Mouse (Mus musculus) cerebral cortex, adult 2 months (tissue): ENCODE data around the gene Asic1.

Experiments
- WGBS: fragments of 180-500 bp; shearing (Covaris S2); methylation state at CpG from one replicate; pipeline ENCODE4 v1.1.7; 2018; 5-methylcytosine and 5-hydroxymethylcytosine counted together

The Asic1 gene

DNA sequence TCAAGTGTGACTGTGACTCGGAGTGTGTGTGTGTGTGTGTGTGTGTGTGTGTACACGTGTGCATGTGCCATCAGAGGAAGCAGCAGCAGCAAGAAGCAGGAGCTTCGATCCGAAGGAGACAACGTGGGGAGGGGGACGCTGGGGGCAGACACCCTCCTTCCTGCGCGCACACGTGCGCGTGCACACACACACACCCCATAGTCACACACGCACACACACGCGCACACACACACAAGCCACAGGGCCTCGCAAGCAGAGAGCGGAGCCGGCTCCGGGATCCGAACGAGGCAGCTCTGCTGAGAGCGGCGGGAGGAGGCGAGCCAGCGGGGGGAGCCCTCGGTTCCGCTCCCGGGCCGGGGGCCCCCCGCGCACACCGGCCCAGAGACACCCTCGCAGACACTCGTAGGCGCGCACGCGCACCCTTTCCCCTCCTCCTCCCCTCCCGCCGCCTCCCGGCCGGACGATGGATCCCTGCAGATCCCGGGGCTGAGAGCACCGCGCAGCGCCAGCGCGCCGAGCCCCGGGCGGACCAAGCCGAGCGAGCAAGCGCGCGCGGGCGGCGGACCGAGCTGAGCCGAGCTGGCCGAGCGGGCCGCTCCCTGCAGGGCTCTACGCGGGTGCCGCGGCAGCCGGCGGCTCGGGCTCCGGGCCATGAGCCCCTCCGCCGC, at the start of gene Asic1:
Gene Asic1, plus strand, starts transcription at position 215 of the 668 bp plus-strand sequence.
- under 1% methylated on average over 66 of the region's 74 CpGs for WGBS

DNA sequence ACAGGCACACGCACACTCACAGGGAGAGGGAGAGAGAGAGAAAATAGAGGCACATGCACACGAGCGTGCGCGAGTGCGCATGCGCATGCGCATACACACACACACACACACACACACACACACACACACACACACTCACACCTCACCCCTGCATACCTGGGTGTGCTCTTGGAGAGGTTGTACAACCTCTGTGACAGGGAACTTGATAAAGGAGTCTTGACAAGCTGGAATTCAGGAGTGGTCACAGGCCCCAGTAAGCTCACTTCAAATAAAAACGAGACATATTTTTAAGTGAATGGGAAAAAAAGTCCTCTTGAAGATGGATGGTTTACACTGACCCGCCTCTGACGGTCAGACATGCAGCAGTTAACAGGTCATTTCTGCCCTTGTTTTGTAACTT, 48.1 kb upstream of the Asic1 start:
- WGBS, result 95% methylated on average over 11 of the region's 11 CpGs

DNA sequence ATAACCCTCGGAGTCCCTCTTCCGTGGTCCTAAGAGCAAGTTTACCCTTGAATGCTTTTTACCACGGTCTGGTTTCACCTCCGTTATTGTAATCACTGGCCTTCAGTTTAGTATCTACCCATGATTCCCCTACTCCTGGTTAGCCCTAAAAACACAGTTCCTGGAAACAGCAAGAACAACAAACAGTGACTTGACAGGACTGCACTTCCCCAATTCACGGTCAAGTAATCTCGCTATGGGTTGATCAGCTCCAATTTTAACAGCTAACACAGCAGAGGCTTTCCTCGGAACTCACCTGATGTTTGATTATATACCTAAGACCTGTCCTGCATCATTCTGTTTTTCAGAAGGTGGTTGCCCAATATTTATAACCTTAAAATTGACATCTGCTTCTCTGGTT, 35.5 kb upstream of the Asic1 start:
- WGBS, result 94% methylated on average over 7 of the region's 7 CpGs

DNA sequence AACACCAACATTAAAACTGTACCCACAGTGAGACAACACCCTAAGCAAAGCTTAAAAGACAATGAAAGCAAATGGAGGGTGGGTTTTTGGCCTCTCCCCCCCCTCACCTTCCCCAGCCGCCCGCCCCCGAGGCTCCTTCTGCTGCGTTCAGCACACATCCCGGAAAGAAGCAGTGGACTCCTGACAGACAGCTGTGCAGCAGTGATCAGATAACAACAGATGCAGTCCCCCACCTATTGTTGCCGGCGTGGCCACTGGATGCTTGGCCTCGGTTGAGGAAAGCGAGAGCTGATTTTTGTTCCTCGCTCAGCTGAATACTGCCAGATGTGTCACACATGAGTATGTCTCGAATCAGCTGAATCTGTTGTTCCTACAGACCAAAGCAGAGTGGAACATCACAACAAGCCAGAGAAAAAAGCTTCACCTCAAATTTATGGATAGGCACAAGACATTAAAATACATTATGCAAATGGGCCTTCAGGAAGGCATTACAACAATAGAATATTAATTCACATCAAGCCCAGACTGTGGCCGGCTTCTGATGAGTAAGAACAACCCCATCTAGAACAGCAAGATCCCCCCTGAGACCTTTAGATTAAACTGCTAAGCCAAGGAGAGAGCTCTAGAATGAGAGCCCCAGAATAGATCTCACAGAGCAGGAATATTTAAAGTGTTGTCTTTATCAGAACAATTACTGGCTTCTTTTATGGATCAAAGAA, 32.6 kb upstream of the Asic1 start:
- 74% methylated on average over 12 of the region's 12 CpGs for WGBS

DNA sequence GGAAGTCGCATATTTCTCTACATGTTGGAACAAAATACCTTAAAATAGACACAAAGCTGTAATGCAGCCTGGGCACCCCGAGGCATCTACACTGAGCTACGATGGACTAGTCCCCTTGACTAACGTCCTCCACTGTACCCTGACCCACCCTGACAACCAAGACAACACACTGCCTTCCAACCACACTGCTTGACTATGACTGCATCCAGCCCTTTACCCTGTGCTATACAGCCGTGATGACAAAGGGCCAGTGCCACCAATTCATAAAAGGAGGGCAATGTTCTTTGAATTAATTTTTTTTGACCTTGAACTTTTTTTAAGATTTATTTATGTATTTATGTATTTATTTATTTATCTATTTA, 32.1 kb upstream of the Asic1 start:
- WGBS, result 85% methylated on average over 5 of the region's 5 CpGs

DNA sequence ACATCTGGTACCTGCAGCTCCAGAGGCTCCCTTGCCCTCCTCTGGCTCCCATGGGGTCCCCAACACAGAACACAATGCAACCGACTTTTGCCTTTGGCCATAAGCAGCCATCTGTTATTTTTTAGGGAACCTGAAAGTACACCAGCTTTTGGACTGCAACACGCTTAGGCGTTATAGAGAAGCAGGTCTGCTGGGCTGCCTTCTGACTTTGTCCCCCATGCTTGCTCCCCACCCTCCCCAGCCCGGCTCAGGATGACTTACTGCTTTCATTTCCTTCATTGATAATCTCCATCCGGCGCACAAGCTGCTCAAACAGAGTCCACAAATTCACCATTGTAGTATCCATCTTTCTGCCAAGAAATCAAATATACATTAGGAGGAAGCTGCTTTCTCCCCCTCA, 27.5 kb upstream of the Asic1 start:
- WGBS, result 84% methylated on average over 6 of the region's 6 CpGs

DNA sequence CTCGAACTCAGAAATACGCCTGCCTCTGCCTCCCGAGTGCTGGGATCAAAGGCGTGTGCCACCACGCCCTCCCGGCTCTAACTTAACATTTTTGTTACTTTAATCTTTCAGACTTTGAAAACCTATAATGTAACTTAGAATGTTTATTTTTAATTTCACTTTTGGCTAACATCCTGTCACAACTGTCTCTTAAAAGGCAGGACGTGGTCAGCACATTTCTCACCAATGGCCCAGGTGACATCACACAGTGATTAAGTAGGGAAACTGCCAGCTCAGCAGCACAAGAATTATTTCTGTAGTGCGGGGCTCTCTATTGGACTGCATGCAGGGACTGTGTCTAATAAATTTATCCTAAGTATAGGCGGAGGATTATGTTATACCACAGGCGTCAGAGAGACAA, 26.3 kb upstream of the Asic1 start:
- WGBS, result 90% methylated on average over 10 of the region's 10 CpGs

DNA sequence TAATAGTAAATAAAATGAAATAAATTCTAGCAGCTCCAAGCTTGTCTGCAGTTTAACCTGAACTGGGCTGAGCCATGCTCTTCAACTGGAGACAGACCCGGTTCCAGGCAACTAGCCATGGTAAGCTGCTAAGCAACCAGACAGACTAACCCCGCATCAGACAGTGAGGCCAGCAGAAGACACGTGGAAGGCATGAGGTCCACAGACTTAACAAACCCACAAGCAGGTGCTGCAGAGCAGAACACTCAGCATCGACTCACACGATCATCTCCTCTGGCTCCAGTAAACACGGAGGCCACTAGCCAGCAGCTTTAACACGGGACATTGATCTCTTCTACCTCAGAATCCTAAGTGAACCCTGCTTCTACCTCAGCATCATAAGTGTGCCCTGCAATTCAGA, 25.4 kb upstream of the Asic1 start:
- 29% methylated on average over 7 of the region's 7 CpGs for WGBS

DNA sequence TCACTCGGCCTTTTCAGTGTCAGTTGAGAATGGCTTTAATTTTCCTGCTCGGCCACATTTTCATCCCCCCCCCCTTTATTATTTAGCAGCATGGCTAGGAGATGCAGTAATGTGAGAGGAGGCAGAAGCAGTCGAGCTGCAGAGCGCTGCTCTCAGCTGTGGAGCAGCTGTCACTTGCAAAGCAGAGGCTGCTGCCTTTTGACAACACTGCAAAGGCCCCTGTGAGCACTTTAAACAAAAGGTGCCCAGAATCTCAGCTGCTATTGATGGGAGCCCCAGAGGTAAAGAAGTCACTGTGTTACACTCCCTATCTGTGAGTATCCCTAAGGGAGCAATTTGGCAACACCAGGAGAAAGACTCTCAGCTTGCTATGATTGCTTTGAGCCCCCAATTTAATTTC, 21.8 kb upstream of the Asic1 start:
- WGBS, result 47% methylated on average over 4 of the region's 4 CpGs

DNA sequence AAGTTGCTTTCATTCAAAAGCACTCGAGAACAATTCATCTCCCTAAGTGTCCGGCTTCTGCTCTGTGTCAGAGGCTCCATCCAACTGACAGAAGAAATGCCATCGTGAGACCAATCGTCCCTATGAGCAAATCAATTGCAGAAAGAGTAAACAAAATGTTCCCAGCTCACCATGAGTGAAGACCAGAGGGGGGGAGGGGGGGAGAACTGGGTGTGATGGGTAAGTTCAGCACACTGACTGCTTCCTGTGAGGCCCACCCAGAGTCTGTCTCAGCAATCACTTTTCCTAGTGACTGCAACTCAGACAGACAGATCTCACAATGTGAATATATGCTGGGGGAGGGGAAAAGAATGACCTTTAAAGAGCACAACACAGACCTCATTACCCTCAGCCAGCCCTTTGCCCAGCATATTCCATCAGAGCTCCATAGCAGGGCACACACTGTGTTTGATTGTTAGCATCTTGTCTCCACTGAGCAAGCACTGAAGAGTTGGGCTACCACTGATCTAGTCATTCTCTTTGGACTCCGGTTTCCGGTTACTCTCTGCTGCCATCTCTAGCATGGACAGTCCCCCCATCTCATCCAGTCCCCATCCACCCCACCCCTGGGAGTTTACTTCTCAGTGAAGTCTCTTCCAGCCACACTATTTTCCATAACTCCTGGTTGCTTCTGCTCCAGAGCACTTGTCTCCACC, 21.0 kb upstream of the Asic1 start:
- 61% methylated on average over 6 of the region's 6 CpGs for WGBS

DNA sequence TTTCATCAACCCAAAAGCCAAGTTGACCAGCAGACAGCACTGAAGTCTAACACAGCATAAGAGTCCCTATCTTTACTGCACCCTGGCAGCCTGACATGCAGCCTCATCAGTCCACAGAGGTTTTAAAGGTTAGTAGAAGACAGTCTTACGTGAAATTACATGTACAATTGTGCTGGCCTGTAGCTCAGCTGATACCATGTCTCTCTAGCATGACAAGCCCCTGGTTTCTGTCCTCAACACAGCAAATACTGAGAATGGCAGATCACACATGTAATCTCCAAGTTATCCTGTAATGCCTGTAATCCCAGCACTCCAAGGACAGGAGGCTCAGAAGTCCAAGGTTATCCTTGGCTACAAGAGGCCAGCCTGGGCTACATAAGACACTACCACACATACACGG, 19.9 kb upstream of the Asic1 start:
- 53% methylated on average over 2 of the region's 2 CpGs for whole genome bisulfite sequencing

DNA sequence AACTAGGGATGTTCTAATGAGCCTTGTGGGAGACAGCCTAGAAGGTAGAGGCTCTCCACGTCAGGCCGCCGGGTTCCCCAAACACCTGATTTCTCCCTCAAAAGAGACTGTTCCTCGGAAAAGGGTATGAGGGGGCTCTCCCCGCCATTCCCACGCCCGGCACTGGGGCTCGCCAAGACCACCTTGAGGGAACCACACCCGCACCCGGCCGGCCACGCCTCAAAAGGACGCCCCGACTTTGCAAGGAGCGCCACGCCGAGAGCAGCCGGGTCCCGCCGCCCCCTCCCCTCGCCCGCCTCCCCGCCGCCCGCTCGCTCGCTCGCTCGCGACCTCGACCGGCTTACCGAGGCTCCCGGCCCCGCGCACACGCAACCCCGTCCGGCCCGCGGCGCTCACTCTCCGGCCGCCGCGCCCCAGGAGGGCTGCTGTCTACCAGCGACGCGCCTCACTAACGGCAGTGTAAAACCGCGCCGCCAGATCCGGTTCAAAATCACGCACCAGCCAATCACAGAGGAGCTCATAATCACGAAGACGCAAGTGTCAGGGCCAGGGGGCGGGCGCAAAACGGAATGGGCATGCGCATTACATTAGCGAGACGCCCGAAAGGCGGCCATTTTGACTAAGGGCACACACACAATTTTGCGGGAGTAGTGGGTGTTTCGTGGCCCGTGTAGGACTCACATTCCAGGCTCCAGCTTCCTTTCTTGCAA, 18.9 kb upstream of the Asic1 start, which contains the start of gene Racgap1:
Gene Racgap1, minus strand, starts transcription at position 494 of the 710 bp plus-strand sequence.
- under 1% methylated on average over 64 of the region's 68 CpGs for WGBS

DNA sequence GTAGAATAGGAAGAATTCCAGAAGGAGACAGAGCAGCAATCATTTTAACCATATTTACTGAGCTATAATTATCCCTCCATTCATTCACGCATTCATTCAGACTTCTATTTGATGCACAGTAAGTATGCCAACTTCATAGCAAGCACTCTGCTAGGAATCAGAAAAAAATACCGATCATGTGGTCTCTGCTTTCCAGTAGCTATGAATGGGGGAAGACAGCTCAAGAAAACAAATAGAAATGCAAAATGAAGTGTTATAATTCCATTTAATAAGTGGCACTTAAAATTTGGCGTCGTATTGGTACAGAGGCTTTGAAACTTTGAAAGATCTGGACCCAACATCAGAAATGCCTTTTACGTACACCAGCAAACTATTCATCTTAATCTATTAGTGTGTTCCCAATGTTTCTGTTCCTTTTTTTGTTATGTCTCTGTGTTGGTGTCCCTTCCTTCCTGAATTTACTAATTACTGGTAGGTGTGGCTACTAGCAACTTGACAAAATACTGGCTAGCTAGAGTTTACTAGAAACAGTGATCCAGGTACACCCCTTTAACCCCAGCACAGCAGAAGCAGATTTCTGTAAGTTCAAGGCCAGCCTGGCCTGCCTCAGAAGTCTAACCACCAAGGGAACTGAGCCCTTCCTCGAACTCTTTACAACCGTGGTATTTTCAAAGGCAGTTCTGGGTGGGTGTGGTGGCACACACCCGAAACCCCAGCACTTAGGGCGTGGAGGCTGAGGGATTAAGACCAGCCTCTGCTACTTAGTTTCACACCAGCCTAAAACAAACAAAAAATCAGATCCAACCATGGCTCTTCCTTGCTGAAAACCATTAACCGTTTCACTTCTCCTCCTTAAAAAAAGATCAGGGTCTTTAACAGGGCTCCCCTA, 17.9 kb upstream of the Asic1 start:
- WGBS, result 69% methylated on average over 10 of the region's 10 CpGs

DNA sequence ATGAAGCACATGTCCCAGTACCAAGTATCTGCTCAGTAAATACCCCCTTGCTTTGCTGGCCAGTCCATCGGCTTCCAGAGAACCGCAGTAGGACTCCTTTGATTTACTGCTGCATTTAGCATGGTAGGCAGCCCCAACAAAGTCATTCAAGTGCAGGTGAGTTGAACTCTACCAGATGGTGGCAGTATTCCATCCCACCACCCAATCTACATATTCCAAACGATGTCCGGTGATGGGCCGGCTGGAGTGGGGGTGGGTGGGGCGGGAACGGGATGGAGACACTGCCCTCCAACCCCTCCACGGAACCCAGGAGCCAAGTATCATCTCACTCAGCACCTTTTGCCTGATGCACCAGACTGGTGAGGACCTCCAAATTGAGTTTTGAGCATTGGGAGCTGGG, 16.9 kb upstream of the Asic1 start:
- WGBS, result 33% methylated on average over 8 of the region's 8 CpGs

DNA sequence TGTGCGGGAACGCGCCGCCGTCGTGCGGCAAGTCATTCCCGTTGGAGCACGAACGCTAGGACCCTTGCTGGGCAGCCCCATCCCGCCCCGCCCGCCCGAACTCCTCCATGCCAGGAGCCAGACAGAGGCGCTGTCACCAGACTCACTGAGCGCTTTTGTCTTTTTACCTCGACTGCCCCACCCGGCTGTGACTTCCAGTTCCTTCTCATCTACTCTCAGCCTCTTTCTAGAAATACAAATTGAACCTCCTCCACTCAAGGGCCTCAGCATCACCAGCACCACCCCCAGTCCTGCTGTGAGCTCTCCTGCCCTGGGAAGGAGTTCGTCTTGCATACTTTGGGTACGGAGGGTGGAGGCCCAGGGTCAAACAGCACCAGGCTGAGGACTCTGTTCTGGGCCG, 16.3 kb upstream of the Asic1 start:
- 12% methylated on average over 21 of the region's 21 CpGs for WGBS

DNA sequence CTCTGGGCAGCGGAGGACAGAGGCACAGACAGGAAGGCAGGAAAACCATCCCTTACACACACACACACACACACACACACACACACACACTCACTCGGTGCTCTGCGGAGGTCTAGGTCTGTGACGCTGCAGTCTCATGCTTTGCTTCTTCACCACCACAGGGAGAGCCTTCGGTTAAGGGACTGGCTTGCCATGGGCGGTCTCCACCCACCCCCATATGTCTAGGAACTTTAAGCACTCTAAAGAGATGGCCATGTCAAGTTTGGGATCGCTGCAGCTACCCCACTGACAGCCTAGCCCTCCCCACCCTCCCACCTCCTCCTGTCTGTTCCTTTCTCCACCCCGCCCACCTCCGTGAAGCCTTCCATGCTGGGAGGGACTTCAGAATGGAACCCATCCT, 14.2 kb upstream of the Asic1 start:
- WGBS, result 48% methylated on average over 9 of the region's 9 CpGs

DNA sequence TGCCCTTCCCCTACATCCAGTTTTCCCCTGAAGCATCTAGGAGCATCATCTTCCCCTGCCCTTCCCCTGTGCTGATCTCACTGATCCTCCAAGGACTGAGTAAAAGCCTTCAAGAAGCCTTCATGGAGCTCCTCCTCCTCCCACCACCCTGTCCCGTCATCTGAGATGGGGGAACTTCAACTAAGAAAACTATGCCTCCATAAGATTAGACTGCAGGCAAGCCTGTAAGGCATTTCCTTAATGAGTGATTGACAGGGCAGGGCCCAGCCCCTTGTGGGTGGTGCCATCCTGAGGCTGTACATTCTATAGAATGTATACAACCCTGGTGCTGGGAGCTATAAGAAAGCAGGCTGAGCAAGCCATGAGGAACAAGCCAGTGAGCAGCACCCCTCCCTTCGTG, 11.7 kb upstream of the Asic1 start:
- WGBS, result 76% methylated on average over 2 of the region's 2 CpGs

DNA sequence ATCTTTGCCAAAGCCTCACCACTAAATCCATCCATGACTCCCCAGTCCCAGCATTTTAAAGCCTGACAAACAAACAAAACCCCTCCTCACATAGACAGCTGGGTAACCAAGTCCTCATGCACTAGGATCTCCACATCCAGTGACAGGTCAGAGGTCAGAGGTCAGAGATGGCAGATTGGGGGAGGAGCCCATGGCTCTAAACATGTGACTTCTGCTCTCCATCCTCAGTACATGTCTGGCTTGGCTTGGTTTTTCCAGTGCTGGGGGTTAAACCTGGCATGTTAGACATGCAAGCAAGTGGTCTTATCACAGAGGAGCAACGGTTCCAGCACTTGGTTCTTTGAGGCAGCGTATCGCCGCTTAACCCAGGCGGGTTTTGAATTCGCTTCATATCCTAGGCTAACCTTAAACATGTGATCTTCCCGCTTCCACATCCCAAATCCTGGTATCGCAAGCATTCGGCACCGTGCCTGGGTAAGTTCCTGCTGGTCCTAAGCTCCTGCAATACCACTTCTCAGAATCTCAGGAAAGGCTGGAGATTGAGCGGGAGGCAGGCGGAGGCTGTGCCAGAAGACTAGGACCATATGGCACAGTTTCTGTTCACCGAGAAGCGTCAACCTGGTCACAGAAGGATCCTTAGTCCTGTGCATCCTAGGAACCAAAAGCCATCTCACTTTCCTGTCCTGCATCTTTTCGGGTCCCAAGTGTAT, 8.9 kb upstream of the Asic1 start:
- 65% methylated on average over 15 of the region's 15 CpGs for WGBS

DNA sequence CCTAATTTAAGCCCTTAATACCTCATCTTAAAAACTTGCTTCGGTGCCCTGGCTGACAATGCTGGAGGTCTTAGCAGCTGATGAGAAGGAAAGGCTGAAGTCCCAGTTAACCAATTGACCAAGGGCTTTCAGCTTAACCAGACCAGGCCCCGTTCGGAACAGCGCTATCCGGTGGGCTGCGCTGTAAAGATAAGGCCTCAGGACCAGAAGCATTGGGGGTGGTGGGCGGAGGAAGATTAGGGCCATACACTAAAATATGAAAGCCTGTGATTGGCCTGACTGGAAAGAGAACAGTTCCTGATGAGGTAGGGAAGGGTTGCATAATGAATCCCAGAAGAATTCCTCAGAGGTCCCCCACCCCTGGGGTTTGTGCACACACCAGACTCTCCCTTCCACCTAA, 7.8 kb upstream of the Asic1 start:
- WGBS, result 93% methylated on average over 7 of the region's 7 CpGs

DNA sequence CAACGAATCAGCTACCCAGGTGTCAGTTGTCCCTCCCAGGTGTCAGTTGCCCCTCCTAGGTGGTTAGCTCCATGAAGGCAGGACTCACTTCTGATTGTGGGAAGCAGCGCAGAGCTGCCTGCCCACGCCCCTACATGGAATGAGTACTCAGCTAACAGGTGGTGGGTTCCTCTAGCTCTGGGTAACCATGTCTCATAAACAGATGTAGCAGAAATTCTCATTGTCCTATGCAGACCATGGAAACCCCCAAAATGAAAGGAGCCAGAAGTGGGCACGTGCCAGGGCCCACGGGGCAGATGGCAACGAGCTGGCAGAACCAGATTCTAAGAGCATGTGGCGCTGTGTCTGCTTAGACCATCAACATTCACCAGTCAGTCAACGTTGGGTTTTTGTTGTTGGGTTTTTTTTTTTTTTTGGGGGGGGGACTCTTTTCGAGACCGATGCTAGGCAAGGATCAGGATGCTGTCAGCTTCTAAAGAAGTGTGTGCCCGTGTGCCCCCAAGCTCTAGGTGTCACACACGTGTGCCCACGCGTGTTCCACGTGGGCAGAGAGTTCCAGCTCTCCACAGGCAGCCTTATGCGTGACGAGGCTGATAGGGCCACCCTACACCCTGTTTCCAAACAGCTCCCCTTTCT, 6.1 kb upstream of the Asic1 start:
- 4% methylated on average over 17 of the region's 17 CpGs for WGBS
